Mouse (Mus musculus) adrenal gland, postnatal 25 days (tissue): ENCODE measurements around the gene Gm28557. TPM values are rescaled to one million over a fixed set of nuclear protein-coding genes. Genes with fewer than 3 reads are reported as not detected.
"Not testable (repeated sequence)": the region's sequence is repeated elsewhere in the genome, so short reads cannot be mapped to it uniquely, and the experiment has no call there.

Source experiments
- DNase-seq: peaks from one replicate; pipeline ENCODE4 v3.0.0; 2021; ENCODE audit warnings: mixed read lengths
- long read RNA-seq: library from polyadenylated mRNA; stranded (forward); transcript quantifications from one replicate; pipeline ENCODE4 v2.0.0, GENCODE M21; 2021
- total RNA-seq: library from RNA; stranded (reverse); gene quantifications from 2 replicates; pipeline ENCODE4 v1.2.3, GENCODE M21; 2021

Gm28557 gene
- 7.8 and 9.5 TPM in 2 replicates for total RNA-seq
- long read RNA-seq, partial matches to known transcripts, result 0 of 3 reads
- long read RNA-seq, other reads (novel, unspliced or antisense), result 1 of 3 reads

- peak; percentile 75 for DNase-seq
Observed at GRCm38 (mm10) chr13:67108194-67108820, at the start of gene Gm28557. Gene Gm28557 (minus strand): TSS chr13:67108604.

GRCm38 (mm10) chr13:67128038-67128721 lies 19.8 kb upstream of the Gm28557 start:
- DNase-seq, result peak; percentile 71

- not testable (repeated sequence) for DNase-seq
Observed at GRCm38 (mm10) chr13:67127507-67127906, 19.1 kb upstream of the Gm28557 start.

GRCm38 (mm10) chr13:67124460-67124859 lies 16.1 kb upstream of the Gm28557 start:
- no peak for DNase-seq

GRCm38 (mm10) chr13:67121360-67121759 lies 13.0 kb upstream of the Gm28557 start, which contains the start of gene Zfp759:
Gene Zfp759 (plus strand): TSS chr13:67121660.
- not testable (repeated sequence) for DNase-seq

- DNase-seq, result not testable (repeated sequence)
Observed at GRCm38 (mm10) chr13:67116163-67116562, 7.8 kb upstream of the Gm28557 start, which contains the start of gene Rslcan18. Gene Rslcan18 (minus strand): TSS chr13:67116263.

- DNase-seq, result no peak
Observed at GRCm38 (mm10) chr13:67113287-67113686, 4.9 kb upstream of the Gm28557 start.

- no peak for DNase-seq
Observed at GRCm38 (mm10) chr13:67112096-67112495, 3.7 kb upstream of the Gm28557 start.

GRCm38 (mm10) chr13:67108821-67109206 lies 410 bp upstream of the Gm28557 start:
- DNase-seq, result peak; percentile 25

GRCm38 (mm10) chr13:67107681-67108080 lies 723 bp downstream of the Gm28557 start:
- DNase-seq, result no peak

- DNase-seq, result no peak
Observed at GRCm38 (mm10) chr13:67097876-67098275, 10.5 kb downstream of the Gm28557 start, which contains the start of gene Zfp708. Gene Zfp708 (minus strand): TSS chr13:67097976.

GRCm38 (mm10) chr13:67090154-67090553 lies 18.2 kb downstream of the Gm28557 start:
- DNase-seq, result no peak

GRCm38 (mm10) chr13:67081946-67082345 lies 26.5 kb downstream of the Gm28557 start:
- no peak for DNase-seq

- DNase-seq, result peak; percentile 81
Observed at GRCm38 (mm10) chr13:67081142-67081713, 27.2 kb downstream of the Gm28557 start.

- DNase-seq, result no peak
Observed at GRCm38 (mm10) chr13:67077244-67077643, 31.2 kb downstream of the Gm28557 start.

- no peak for DNase-seq
Observed at GRCm38 (mm10) chr13:67072786-67073185, 35.6 kb downstream of the Gm28557 start.

GRCm38 (mm10) chr13:67065386-67065785 lies 43.0 kb downstream of the Gm28557 start:
- no peak for DNase-seq

GRCm38 (mm10) chr13:67062427-67062826 lies 46.0 kb downstream of the Gm28557 start:
- no peak for DNase-seq

- peak; percentile 87 for DNase-seq
Observed at GRCm38 (mm10) chr13:67060786-67061358, 47.5 kb downstream of the Gm28557 start, which contains the start of gene Zfp712. Gene Zfp712 (minus strand): TSS chr13:67061170.

- DNase-seq, result no peak
Observed at GRCm38 (mm10) chr13:67060161-67060785, 48.1 kb downstream of the Gm28557 start.
